Mouse (Mus musculus): Measurements from ENCODE around the gene Rpa1. TPM values are rescaled to one million over a fixed set of nuclear protein-coding genes. Genes with fewer than 3 reads are reported as not detected.
A peak's percentile ranks its signal among the peaks of the same experiment; 100 is the strongest.

Rpa1 gene
- polyA plus RNA-seq, 1 experiment from 2014 or later, result 44.7 TPM

GRCm38 (mm10) chr11:75355475-75355874 is 7.4 kb upstream of the Rpa1 start:
- H3K27ac ChIP-seq (ENCODE audit: low read length), result no peak overlapping the region
- no peak overlapping the region for H3K9ac ChIP-seq (replicated peaks; ENCODE audit: low read depth)
- DNase-seq (ENCODE audit: low spot score) (no peak), ATAC-seq (no peak)
- TF ChIP-seq CTCF (IDR thresholded peaks at IDR 0.05) (no peak), EP300 (IDR thresholded peaks at IDR 0.05) (no peak)
- WGBS, result 67% methylated on average over 1 of the region's 1 CpGs
- no peaks in the 10 kb centered on the region for H3K4me1 ChIP-seq (ENCODE audit: insufficient read depth, low read depth, low read length)
- no peak overlapping the region for H3K4me3 ChIP-seq (ENCODE audit: low read depth, low read length)
- H3K9me3 ChIP-seq (ENCODE audit: low read length), result no peaks in the 10 kb centered on the region
- no peaks in the 10 kb centered on the region for H3K27me3 ChIP-seq (replicated peaks; ENCODE audit: insufficient read depth, low read length)
- H3K36me3 ChIP-seq (ENCODE audit: insufficient read depth, low read length), result peaks cover 5% of the 10 kb centered on the region; the same call in 1 of the 2 replicates
- no peak overlapping the region for H3K4me2 ChIP-seq (replicated peaks; ENCODE audit: low read depth, low read length)

GRCm38 (mm10) chr11:75351225-75351624 is 3.1 kb upstream of the Rpa1 start:
- H3K9me3 ChIP-seq (ENCODE audit: low read length), result no peaks in the 10 kb centered on the region
- H3K4me2 ChIP-seq (replicated peaks; ENCODE audit: low read depth, low read length), result no peak overlapping the region
- no peak overlapping the region for H3K27ac ChIP-seq (ENCODE audit: low read length)
- no peak for TF ChIP-seq EP300 (IDR thresholded peaks at IDR 0.05)
- TF ChIP-seq CTCF (IDR thresholded peaks at IDR 0.05), result no peak
- H3K4me3 ChIP-seq (ENCODE audit: low read depth, low read length), result no peak overlapping the region
- H3K4me1 ChIP-seq (ENCODE audit: insufficient read depth, low read depth, low read length), result no peaks in the 10 kb centered on the region; the same call in 1 of the 2 replicates
- ATAC-seq (no peak), DNase-seq (ENCODE audit: low spot score) (no peak)
- H3K27me3 ChIP-seq (replicated peaks; ENCODE audit: insufficient read depth, low read length), result no peaks in the 10 kb centered on the region
- H3K36me3 ChIP-seq (ENCODE audit: insufficient read depth, low read length), result peaks cover 5% of the 10 kb centered on the region; the same call in 1 of the 2 replicates
- no peak overlapping the region for H3K9ac ChIP-seq (replicated peaks; ENCODE audit: low read depth)

- peak overlapping the region; percentile 83 for H3K9ac ChIP-seq (replicated peaks; ENCODE audit: low read depth)
- TF ChIP-seq CTCF (IDR thresholded peaks at IDR 0.05) (no peak), EP300 (IDR thresholded peaks at IDR 0.05) (no peak)
- H3K36me3 ChIP-seq (ENCODE audit: insufficient read depth, low read length), result peaks cover 5% of the 10 kb centered on the region; the same call in 1 of the 2 replicates
- WGBS, result 42% methylated on average over 10 of the region's 10 CpGs
- H3K27me3 ChIP-seq (replicated peaks; ENCODE audit: insufficient read depth, low read length), result no peaks in the 10 kb centered on the region
- H3K27ac ChIP-seq (ENCODE audit: low read length), result peak overlapping the region; percentile 80
- no peaks in the 10 kb centered on the region; the same call in 1 of the 2 replicates for H3K4me1 ChIP-seq (ENCODE audit: insufficient read depth, low read depth, low read length)
- peak overlapping the region; percentile 84 for H3K4me3 ChIP-seq (ENCODE audit: low read depth, low read length)
- no peaks in the 10 kb centered on the region for H3K9me3 ChIP-seq (ENCODE audit: low read length)
- DNase-seq (ENCODE audit: low spot score), result no peak
- H3K4me2 ChIP-seq (replicated peaks; ENCODE audit: low read depth, low read length), result peak overlapping the region; percentile 82
- no peak for ATAC-seq
Measured at GRCm38 (mm10) chr11:75348890-75349261, 752 bp upstream of the Rpa1 start.

GRCm38 (mm10) chr11:75347596-75347995 is 528 bp downstream of the Rpa1 start:
- peaks cover 4% of the 10 kb centered on the region; the same call in 1 of the 2 replicates for H3K4me1 ChIP-seq (ENCODE audit: insufficient read depth, low read depth, low read length)

GRCm38 (mm10) chr11:75347188-75347585 is 937 bp downstream of the Rpa1 start:
- TF ChIP-seq CTCF (IDR thresholded peaks at IDR 0.05), result no peak
- no peak for TF ChIP-seq EP300 (IDR thresholded peaks at IDR 0.05)
- Histone ChIP-seq H3K9me3 (ENCODE audit: low read length) (no peaks in the 10 kb centered on the region), H3K9ac (replicated peaks; ENCODE audit: low read depth) (no peak overlapping the region), H3K27ac (ENCODE audit: low read length) (no peak overlapping the region), H3K36me3 (ENCODE audit: insufficient read depth, low read length) (no peaks in the 10 kb centered on the region), H3K4me1 (ENCODE audit: insufficient read depth, low read depth, low read length) (peaks cover 4% of the 10 kb centered on the region; the same call in 1 of the 2 replicates), H3K4me3 (ENCODE audit: low read depth, low read length) (peak overlapping the region; percentile 84), H3K4me2 (replicated peaks; ENCODE audit: low read depth, low read length) (peak overlapping the region; percentile 82), H3K27me3 (replicated peaks; ENCODE audit: insufficient read depth, low read length) (no peaks in the 10 kb centered on the region)
- DNase-seq (ENCODE audit: low spot score), result no peak
- WGBS, result 27% methylated on average over 10 of the region's 10 CpGs
- ATAC-seq, result no peak

More at GRCm38 (mm10) chr11:75347596-75347995, 528 bp downstream of the Rpa1 start:
- DNase-seq (ENCODE audit: low spot score), result no peak
- H3K9me3 ChIP-seq (ENCODE audit: low read length), result no peaks in the 10 kb centered on the region
- H3K36me3 ChIP-seq (ENCODE audit: insufficient read depth, low read length), result no peaks in the 10 kb centered on the region
- peak overlapping the region; percentile 82 for H3K4me2 ChIP-seq (replicated peaks; ENCODE audit: low read depth, low read length)
- no peak for TF ChIP-seq EP300 (IDR thresholded peaks at IDR 0.05)
- ATAC-seq, result no peak
- H3K9ac ChIP-seq (replicated peaks; ENCODE audit: low read depth), result peak overlapping the region; percentile 83
- H3K27ac ChIP-seq (ENCODE audit: low read length), result peak overlapping the region; percentile 80
- no peaks in the 10 kb centered on the region for H3K27me3 ChIP-seq (replicated peaks; ENCODE audit: insufficient read depth, low read length)
- WGBS, result under 1% methylated on average over 10 of the region's 10 CpGs
- peak overlapping the region; percentile 84 for H3K4me3 ChIP-seq (ENCODE audit: low read depth, low read length)

GRCm38 (mm10) chr11:75346556-75347187 is 1.5 kb downstream of the Rpa1 start:
- H3K27ac ChIP-seq (ENCODE audit: low read length), result no peak overlapping the region

More at GRCm38 (mm10) chr11:75346556-75347187, 1.5 kb downstream of the Rpa1 start:
- Histone ChIP-seq H3K9ac (replicated peaks; ENCODE audit: low read depth) (no peak overlapping the region), H3K9me3 (ENCODE audit: low read length) (no peaks in the 10 kb centered on the region), H3K4me3 (ENCODE audit: low read depth, low read length) (no peak overlapping the region), H3K4me1 (ENCODE audit: insufficient read depth, low read depth, low read length) (peaks cover 4% of the 10 kb centered on the region; the same call in 1 of the 2 replicates), H3K27me3 (replicated peaks; ENCODE audit: insufficient read depth, low read length) (no peaks in the 10 kb centered on the region), H3K4me2 (replicated peaks; ENCODE audit: low read depth, low read length) (no peak overlapping the region), H3K36me3 (ENCODE audit: insufficient read depth, low read length) (no peaks in the 10 kb centered on the region)
- TF ChIP-seq CTCF (IDR thresholded peaks at IDR 0.05) (no peak), EP300 (IDR thresholded peaks at IDR 0.05) (no peak)
- DNase-seq (ENCODE audit: low spot score) (no peak), ATAC-seq (no peak)
- WGBS, result 50% methylated on average over 3 of the region's 4 CpGs
